Mouse (Mus musculus): ENCODE results near the gene Nrbp1. TPM values are rescaled to one million over a fixed set of nuclear protein-coding genes. Genes with fewer than 3 reads are reported as not detected.

Nrbp1 gene
- total RNA-seq, 2 experiments from 2014 or later = 76.3 to 76.6 TPM

Other genes with a start within 250 kb of the Nrbp1 start
- 10 to 100 TPM; 80.1 to 86.1 TPM for gene Atraid, start 192.6 kb upstream of the Nrbp1 start, total RNA-seq (2021)
- gene Slc5a6, start 191.9 kb upstream of the Nrbp1 start, total RNA-seq (2021) = 10 to 100 TPM; 14.2 to 16.6 TPM
- gene Cad, start 186.1 kb upstream of the Nrbp1 start, total RNA-seq (2021) = 10 to 100 TPM; 21.2 to 23.2 TPM
- not detected for gene Dnajc5g, start 134.6 kb upstream of the Nrbp1 start, total RNA-seq (2021)
- gene Slc30a3, start 132.6 kb upstream of the Nrbp1 start, total RNA-seq (2021) = 10 to 100 TPM; 41.0 to 47.6 TPM
- gene Trim54, start 124.2 kb upstream of the Nrbp1 start, total RNA-seq (2021) = not detected
- gene Ucn, start 102.0 kb upstream of the Nrbp1 start, total RNA-seq (2021) = not detected
- 10 to 100 TPM; 36.3 to 41.4 TPM for gene Mpv17, start 86.6 kb upstream of the Nrbp1 start, total RNA-seq (2021)
- gene Gm29609, start 61.0 kb upstream of the Nrbp1 start, total RNA-seq (2021) = 1 to 10 TPM; 2.2 to 2.6 TPM
- gene Gtf3c2, start 60.7 kb upstream of the Nrbp1 start, total RNA-seq (2021) = 10 to 100 TPM; 57.4 to 66.3 TPM
- 10 to 100 TPM; 77.1 to 83.3 TPM for gene Snx17, start 47.6 kb upstream of the Nrbp1 start, total RNA-seq (2021)
- gene Eif2b4, start 47.4 kb upstream of the Nrbp1 start, total RNA-seq (2021) = 10 to 100 TPM; 53.0 to 62.7 TPM
- 10 to 100 TPM; 28.9 to 33.1 TPM for gene Zfp513, start 38.6 kb upstream of the Nrbp1 start, total RNA-seq (2021)
- gene Ppm1g, start 20.2 kb upstream of the Nrbp1 start, total RNA-seq (2021) = 100 to 1,000 TPM; 102 to 107 TPM
- not detected for gene Gm9970, start 368 bp downstream of the Nrbp1 start, total RNA-seq (2021)
- gene Krtcap3, start 10.8 kb downstream of the Nrbp1 start, total RNA-seq (2021) = 1 to 10 TPM; 2.3 to 2.9 TPM
- 10 to 100 TPM; 68.7 to 70.3 TPM for gene Ift172, start 50.3 kb downstream of the Nrbp1 start, total RNA-seq (2021)
- gene Fndc4, start 55.2 kb downstream of the Nrbp1 start, total RNA-seq (2021) = 100 to 1,000 TPM; 164 to 185 TPM
- gene Gckr, start 56.6 kb downstream of the Nrbp1 start, total RNA-seq (2021) = under 1 TPM; 0.09 to 0.25 TPM
- 10 to 100 TPM; 51.5 to 55.8 TPM for gene Zfp512, start 211.6 kb downstream of the Nrbp1 start, total RNA-seq (2021)
- under 1 TPM; 0.16 to 0.37 TPM for gene 4930548H24Rik, start 244.9 kb downstream of the Nrbp1 start, total RNA-seq (2021)

Measured in layer of hippocampus, postnatal 10 days (tissue).